Comparison of ENCODE assay signal across 19 mouse cellular contexts in the genomic region with DNA sequence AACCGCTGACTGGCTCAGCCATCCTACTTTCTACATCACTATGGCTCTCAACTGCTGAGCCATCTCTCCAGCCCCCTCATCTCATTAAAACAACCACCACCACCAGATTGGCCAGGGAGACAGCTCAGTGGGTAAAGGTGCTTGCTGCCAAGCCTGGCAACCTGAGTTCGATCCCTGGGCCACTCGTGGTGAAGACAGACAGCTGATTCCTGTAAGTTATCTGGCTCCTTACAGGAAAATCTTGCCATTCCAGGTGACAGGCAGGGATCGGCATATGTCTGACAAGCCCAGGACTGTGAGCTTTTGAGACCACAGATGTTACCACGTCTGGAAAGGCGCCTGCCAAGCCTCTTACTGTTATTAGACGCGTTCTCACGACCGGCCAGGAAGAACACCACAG. TPM values are rescaled to one million over a fixed set of nuclear protein-coding genes. Genes with fewer than 3 reads are reported as not detected.
"Had no signal": no experiment of that assay in that cellular context is flagged by ENCODE, and none has a peak within 500 bp of the region (broad histone marks: within the 10 kb centered on the region; RNA-seq: fewer than 3 reads in every experiment).

No protein-coding gene starts in this region.

- H3K4me1 ChIP-seq: neural tube, embryonic 13.5 days; neural tube, embryonic 15.5 days; stomach, embryonic 15.5 days had no signal

- H3K9me3 ChIP-seq: neural tube, embryonic 13.5 days; neural tube, embryonic 15.5 days; stomach, embryonic 15.5 days had no signal

- H3K27ac ChIP-seq: neural tube, embryonic 13.5 days; neural tube, embryonic 15.5 days; stomach, embryonic 15.5 days; stomach, postnatal 0 days had no signal

- H3K4me3 ChIP-seq: neural tube, embryonic 13.5 days; neural tube, embryonic 15.5 days; stomach, embryonic 15.5 days had no signal

- H3K36me3 ChIP-seq: neural tube, embryonic 15.5 days; stomach, embryonic 15.5 days had no signal

- H3K27me3 ChIP-seq: neural tube, embryonic 13.5 days; neural tube, embryonic 15.5 days; stomach, embryonic 15.5 days had no signal

- DNase-seq: retina, postnatal 1 day; right cerebral cortex, adult 18-20 months; right cerebral cortex, postnatal 14 days; right cerebral cortex, postnatal 25 days; right cerebral cortex, postnatal 4 days; spleen, adult 18-20 months; thymus, adult 18-20 months; thymus, adult 2 months; thymus, postnatal 14 days; thymus, postnatal 25 days; thymus, postnatal 36 days; thymus, postnatal 4 days had no signal

- H3K9ac ChIP-seq: neural tube, embryonic 13.5 days; neural tube, embryonic 15.5 days; stomach, embryonic 15.5 days had no signal

RNA-seq across cellular contexts. Expression of a gene that starts 9.6 kb away (rescaled TPM):
- total RNA-seq: neutrophil, adult 5-6 weeks had no signal

RNA-seq across cellular contexts. Expression of a gene that starts 31.9 kb away (rescaled TPM):
- total RNA-seq: neutrophil, adult 5-6 weeks had no signal
- polyA plus RNA-seq: neural tube, embryonic 13.5 days; neural tube, embryonic 14.5 days; neural tube, embryonic 15.5 days; small intestine, adult 2 months had no signal

RNA-seq across cellular contexts. Expression of a gene that starts 32.8 kb away (rescaled TPM):
- polyA plus RNA-seq: neural tube, embryonic 13.5 days; neural tube, embryonic 14.5 days; neural tube, embryonic 15.5 days had no signal
